Mouse (Mus musculus) liver, postnatal 0 days (tissue): ENCODE measurements around the gene Prmt8. TPM values are rescaled to one million over a fixed set of nuclear protein-coding genes. Genes with fewer than 3 reads are reported as not detected.

Experiments
- ATAC-seq: fragments of 200-750 bp; cut with Nextera tagmentation; 2 replicates; pipeline ENCODE4 v1.8.0; 2017; ENCODE audit warnings: mild to moderate bottlenecking, moderate library complexity
- DNase-seq: peaks from one replicate; pipeline ENCODE4 v3.0.0-alpha.2; 2016
- H3K27ac ChIP-seq: fragments of 300-500 bp; sonication (generic); 2 replicates; pipeline ENCODE4 v1.5.1; 2014; ENCODE audit warnings: antibody characterized with exemption, moderate library complexity, mild to moderate bottlenecking, low read depth
- H3K27me3 ChIP-seq: fragments of 300-500 bp; sonication (generic); 2 replicates; pipeline ENCODE4 v1.6.1; 2014; ENCODE audit warnings: low read length, control low read depth, mixed read lengths; ENCODE audit not compliant: insufficient read depth
- H3K36me3 ChIP-seq: fragments of 300-500 bp; sonication (generic); replicated peaks from 2 replicates; pipeline ENCODE4 v1.6.1; 2014; ENCODE audit warnings: mild to moderate bottlenecking, control low read depth, low read length, moderate library complexity, mixed read lengths; ENCODE audit not compliant: insufficient read depth
- H3K4me1 ChIP-seq: fragments of 300-500 bp; sonication (generic); 2 replicates; pipeline ENCODE4 v1.6.1; 2014; ENCODE audit warnings: antibody characterized with exemption, mild to moderate bottlenecking, control low read depth; ENCODE audit not compliant: insufficient read depth
- H3K4me2 ChIP-seq: fragments of 300-500 bp; sonication (generic); 2 replicates; pipeline ENCODE4 v1.6.1; 2014; ENCODE audit warnings: low read depth, mild to moderate bottlenecking, low read length, moderate library complexity, mixed read lengths
- H3K4me3 ChIP-seq: fragments of 300-500 bp; sonication (generic); 2 replicates; pipeline ENCODE4 v1.5.1; 2014; ENCODE audit warnings: low read depth, low read length
- H3K9ac ChIP-seq: fragments of 300-500 bp; sonication (generic); replicated peaks from 2 replicates; pipeline ENCODE4 v1.6.1; 2014; ENCODE audit warnings: mild to moderate bottlenecking, moderate library complexity
- H3K9me3 ChIP-seq: fragments of 300-500 bp; sonication (generic); 2 replicates; pipeline ENCODE4 v1.6.1; 2016; ENCODE audit warnings: mild to moderate bottlenecking, control low read depth, low read length, mixed read lengths
- CTCF ChIP-seq: sonication (generic); IDR thresholded peaks from 2 replicates; pipeline ENCODE4 v1.5.1; 2016; ENCODE audit warnings: antibody characterized with exemption, low read depth
- EP300 ChIP-seq: IDR thresholded peaks from 2 replicates; pipeline ENCODE4 v1.6.1; 2016; ENCODE audit warnings: antibody characterized with exemption, low read depth, mild to moderate bottlenecking
- WGBS: fragments of 180-500 bp; shearing (Covaris S2); extraction: QIAGEN DNeasy Blood & Tissue Kit; methylation state at CpG from one replicate; pipeline ENCODE4 v1.1.7; 2014; ENCODE audit not compliant: insufficient replicate concordance; 5-methylcytosine and 5-hydroxymethylcytosine counted together
- polyA plus RNA-seq: library from polyadenylated mRNA; unstranded; fragments of >200 nt; fragmentation: Nextera tagmentation; extraction: Ambion mirVana; gene quantifications from 2 replicates; pipeline ENCODE4 v1.2.1, GENCODE M21; 2015

The Prmt8 gene
- polyA plus RNA-seq, 1 experiment from 2014 or later: not detected

- DNase-seq (no peak), ATAC-seq (no peak)
- Histone ChIP-seq H3K9me3 (no peaks in the 10 kb centered on the region), H3K27ac (no peak overlapping the region), H3K27me3 (no peaks in the 10 kb centered on the region), H3K4me1 (no peaks in the 10 kb centered on the region), H3K4me2 (no peak overlapping the region), H3K9ac (no peak overlapping the region), H3K36me3 (no peaks in the 10 kb centered on the region), H3K4me3 (no peak overlapping the region)
- no peak for TF ChIP-seq CTCF
- TF ChIP-seq EP300: no peak
- WGBS: 58% methylated on average over 21 of the region's 21 CpGs
These were observed 51.8 kb downstream of the Prmt8 start for GRCm38 (mm10) chr6:127717239-127718137.

DNA sequence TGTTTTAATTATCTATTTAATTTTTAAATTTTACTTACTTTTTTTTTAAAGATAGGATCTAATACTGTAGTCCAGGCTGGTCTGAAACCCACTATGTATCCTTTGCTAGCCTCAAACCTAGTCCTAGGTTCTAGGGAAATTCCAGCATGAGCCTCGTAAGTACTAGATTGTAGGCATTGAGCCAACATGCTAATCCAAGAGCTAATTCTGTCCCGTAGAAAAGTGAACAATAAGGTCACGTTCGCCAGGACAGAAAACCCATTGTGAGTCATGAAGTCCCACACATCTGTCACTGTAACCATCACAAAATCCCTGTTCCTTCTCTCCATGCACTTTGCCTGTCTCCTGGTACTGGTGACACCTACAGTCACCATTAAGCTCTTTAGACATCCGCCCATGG lies 53.8 kb downstream of the Prmt8 start:
- Histone ChIP-seq H3K4me2 (no peak overlapping the region), H3K9me3 (no peaks in the 10 kb centered on the region), H3K4me1 (no peaks in the 10 kb centered on the region), H3K9ac (no peak overlapping the region), H3K27ac (no peak overlapping the region), H3K4me3 (no peak overlapping the region), H3K27me3 (no peaks in the 10 kb centered on the region), H3K36me3 (no peaks in the 10 kb centered on the region)
- no peak for TF ChIP-seq EP300
- TF ChIP-seq CTCF: no peak
- ATAC-seq: no peak
- 75% methylated on average over 5 of the region's 5 CpGs for WGBS
- DNase-seq: no peak

- 69% methylated on average over 5 of the region's 5 CpGs for WGBS
- ATAC-seq (no peak), DNase-seq (no peak)
- TF ChIP-seq CTCF (no peak), EP300 (no peak)
- no peaks in the 10 kb centered on the region for H3K36me3 ChIP-seq
- H3K4me1 ChIP-seq: no peaks in the 10 kb centered on the region
- no peak overlapping the region for H3K27ac ChIP-seq
- H3K4me2 ChIP-seq: no peak overlapping the region
- H3K27me3 ChIP-seq: no peaks in the 10 kb centered on the region
- H3K9ac ChIP-seq: no peak overlapping the region
- H3K4me3 ChIP-seq: no peak overlapping the region
- no peaks in the 10 kb centered on the region for H3K9me3 ChIP-seq
These were observed 54.4 kb downstream of the Prmt8 start for GRCm38 (mm10) chr6:127714906-127715305.

GRCm38 (mm10) chr6:127708218-127708628 lies 61.0 kb downstream of the Prmt8 start:
- H3K27me3 ChIP-seq: no peaks in the 10 kb centered on the region
- H3K36me3 ChIP-seq: no peaks in the 10 kb centered on the region
- no peak overlapping the region for H3K4me3 ChIP-seq
- no peak for DNase-seq
- no peak overlapping the region for H3K9ac ChIP-seq
- no peak overlapping the region for H3K4me2 ChIP-seq
- WGBS: 54% methylated on average over 1 of the region's 1 CpGs
- H3K4me1 ChIP-seq: no peaks in the 10 kb centered on the region
- no peak for ATAC-seq
- no peaks in the 10 kb centered on the region for H3K9me3 ChIP-seq
- TF ChIP-seq CTCF: no peak
- no peak for TF ChIP-seq EP300
- no peak overlapping the region for H3K27ac ChIP-seq

GRCm38 (mm10) chr6:127701036-127701783 lies 68.1 kb downstream of the Prmt8 start:
- Histone ChIP-seq H3K4me3 (no peak overlapping the region), H3K9me3 (no peaks in the 10 kb centered on the region), H3K4me2 (no peak overlapping the region), H3K9ac (no peak overlapping the region), H3K36me3 (no peaks in the 10 kb centered on the region), H3K4me1 (no peaks in the 10 kb centered on the region), H3K27ac (no peak overlapping the region), H3K27me3 (no peaks in the 10 kb centered on the region)
- no peak for TF ChIP-seq CTCF
- TF ChIP-seq EP300: no peak
- 67% methylated on average over 10 of the region's 11 CpGs for WGBS
- ATAC-seq (no peak), DNase-seq (no peak)

- H3K27ac ChIP-seq: no peak overlapping the region
- DNase-seq (no peak), ATAC-seq (no peak)
- TF ChIP-seq CTCF (no peak), EP300 (no peak)
- no peak overlapping the region for H3K4me3 ChIP-seq
- no peaks in the 10 kb centered on the region for H3K27me3 ChIP-seq
- no peaks in the 10 kb centered on the region for H3K36me3 ChIP-seq
- H3K9me3 ChIP-seq: no peaks in the 10 kb centered on the region
- no peak overlapping the region for H3K9ac ChIP-seq
- H3K4me2 ChIP-seq: no peak overlapping the region
- H3K4me1 ChIP-seq: no peaks in the 10 kb centered on the region
- 75% methylated on average over 7 of the region's 7 CpGs for WGBS
These were observed 75.6 kb downstream of the Prmt8 start for GRCm38 (mm10) chr6:127693681-127694080.
